Mouse (Mus musculus) CH12.LX (cell line): ENCODE data around the gene Syne3.

ENCODE experiments used
- CTCF ChIP-seq, 2 experiments: IDR thresholded peaks in 1 of 2; conservative IDR thresholded peaks in 1 of 2; 2 replicates each; pipeline ENCODE4 v1.5.1; 2011 to 2012; ENCODE audit warnings: low read depth in 2 of 2, low read length in 2 of 2, improper control_type of control experiment in 1 of 2, inconsistent platforms in 1 of 2, mild to moderate bottlenecking in 1 of 2, moderate library complexity in 1 of 2
- EP300 ChIP-seq: IDR thresholded peaks from 2 replicates; pipeline ENCODE4 v1.6.1; 2011; ENCODE audit warnings: low read length, improper control_type of control experiment
- POLR2A ChIP-seq: IDR thresholded peaks from 2 replicates; pipeline ENCODE4 v1.6.1; 2011; ENCODE audit warnings: low read depth, mild to moderate bottlenecking, improper control_type of control experiment, low read length
- SMC3 ChIP-seq: IDR thresholded peaks from 2 replicates; pipeline ENCODE4 v1.6.1; 2011; ENCODE audit warnings: low read depth, low read length, improper control_type of control experiment
- TBP ChIP-seq: conservative IDR thresholded peaks from 2 replicates; pipeline ENCODE4 v1.6.1; 2011; ENCODE audit warnings: low read depth, low read length, improper control_type of control experiment
- TCF12 ChIP-seq: IDR thresholded peaks from 2 replicates; pipeline ENCODE4 v1.6.1; 2014; ENCODE audit warnings: low read depth, mild to moderate bottlenecking, inconsistent platforms, low read length, improper control_type of control experiment
- USF1 ChIP-seq: IDR thresholded peaks from 2 replicates; pipeline ENCODE4 v1.6.1; 2014; ENCODE audit warnings: low read depth, mild to moderate bottlenecking, inconsistent platforms, low read length, improper control_type of control experiment
- USF2 ChIP-seq: conservative IDR thresholded peaks from 2 replicates; pipeline ENCODE4 v1.6.1; 2011; ENCODE audit warnings: low read depth, low read length, improper control_type of control experiment
- ZC3H11A ChIP-seq: IDR thresholded peaks from 2 replicates; pipeline ENCODE4 v1.6.1; 2012; ENCODE audit warnings: low read depth, mild to moderate bottlenecking, inconsistent platforms, low read length, improper control_type of control experiment
- ZKSCAN1 ChIP-seq: IDR thresholded peaks from 2 replicates; pipeline ENCODE4 v1.6.1; 2012; ENCODE audit warnings: low read depth, inconsistent platforms, low read length, improper control_type of control experiment, borderline replicate concordance
- ZMIZ1 ChIP-seq: IDR thresholded peaks from 2 replicates; pipeline ENCODE4 v1.6.1; 2012; ENCODE audit warnings: low read depth, mild to moderate bottlenecking, inconsistent platforms, low read length, improper control_type of control experiment
- ZNF384 ChIP-seq: IDR thresholded peaks from 2 replicates; pipeline ENCODE4 v1.6.1; 2012; ENCODE audit warnings: low read depth, low read length, improper control_type of control experiment, inconsistent platforms

- TF ChIP-seq TCF12, result no peak
- TF ChIP-seq ZMIZ1, result no peak
- TF ChIP-seq TBP, result no peak
- no peak for TF ChIP-seq ZNF384
- TF ChIP-seq POLR2A, result no peak
- TF ChIP-seq USF1, result no peak
- TF ChIP-seq CTCF (conservative IDR thresholded peaks at IDR 0.05 in 1 of 2, IDR thresholded peaks at IDR 0.05 in 1 of 2; ENCODE audit: low read depth in 2 of 2, low read length in 2 of 2), result no peak
- no peak for TF ChIP-seq SMC3
- no peak for TF ChIP-seq ZC3H11A
- no peak for TF ChIP-seq EP300
- TF ChIP-seq ZKSCAN1, result no peak
- TF ChIP-seq USF2, result no peak
Measured at GRCm38 (mm10) chr12:104933800-104934199, 75.8 kb downstream of the Syne3 start.
